Mouse (Mus musculus) lung, embryonic 14.5 days (tissue): ENCODE measurements around the gene Adam6a. TPM values are rescaled to one million over a fixed set of nuclear protein-coding genes. Genes with fewer than 3 reads are reported as not detected.
"Not testable (repeated sequence)": the region's sequence is repeated elsewhere in the genome, so short reads cannot be mapped to it uniquely, and the experiment has no call there.

Experiments
- ATAC-seq: fragments of 200-750 bp; cut with Nextera tagmentation; 2 replicates; pipeline ENCODE4 v1.8.0; 2017; ENCODE audit warnings: mild to moderate bottlenecking, moderate TSS enrichment, moderate library complexity; ENCODE audit not compliant: insufficient read depth
- DNase-seq: peaks from one replicate; pipeline ENCODE4 v3.0.0-alpha.2; 2015
- H3K27ac ChIP-seq: fragments of 300-500 bp; sonication (generic); 2 replicates; pipeline ENCODE4 v1.5.1; 2014; ENCODE audit warnings: low read depth, mild to moderate bottlenecking, moderate library complexity
- H3K27me3 ChIP-seq: fragments of 300-500 bp; sonication (generic); 2 replicates; pipeline ENCODE4 v1.6.1; 2014; ENCODE audit warnings: low read length, control low read depth; ENCODE audit not compliant: insufficient read depth
- H3K36me3 ChIP-seq: fragments of 300-500 bp; sonication (generic); 2 replicates; pipeline ENCODE4 v1.6.1; 2014; ENCODE audit warnings: control low read depth; ENCODE audit not compliant: insufficient read depth
- H3K4me1 ChIP-seq: fragments of 300-500 bp; sonication (generic); 2 replicates; pipeline ENCODE4 v1.6.1; 2014; ENCODE audit warnings: antibody characterized with exemption, control low read depth; ENCODE audit not compliant: insufficient read depth
- H3K4me2 ChIP-seq: fragments of 300-500 bp; sonication (generic); 2 replicates; pipeline ENCODE4 v1.6.1; 2014; ENCODE audit warnings: mild to moderate bottlenecking
- H3K4me3 ChIP-seq: fragments of 300-500 bp; sonication (generic); 2 replicates; pipeline ENCODE4 v1.5.1; 2014; ENCODE audit warnings: low read depth, low read length
- H3K9ac ChIP-seq: fragments of 300-500 bp; sonication (generic); 2 replicates; pipeline ENCODE4 v1.6.1; 2014
- H3K9me3 ChIP-seq: fragments of 300-500 bp; sonication (generic); 2 replicates; pipeline ENCODE4 v1.6.1; 2016; ENCODE audit warnings: low read depth, low read length, control low read depth
- CTCF ChIP-seq: IDR thresholded peaks from 2 replicates; pipeline ENCODE4 v1.5.1; 2016; ENCODE audit warnings: antibody characterized with exemption, low read depth
- WGBS: fragments of 180-500 bp; shearing (Covaris S2); extraction: QIAGEN DNeasy Blood & Tissue Kit; methylation state at CpG from one replicate; pipeline ENCODE4 v1.1.7; 2014; 5-methylcytosine and 5-hydroxymethylcytosine counted together
- polyA plus RNA-seq: library from polyadenylated mRNA; unstranded; fragments of >200 nt; fragmentation: Nextera tagmentation; extraction: Ambion mirVana; gene quantifications from 2 replicates; pipeline ENCODE4 v1.2.1, GENCODE M21; 2014

Gene Adam6a
- polyA plus RNA-seq, result not detected in 2 replicates

GRCm38 (mm10) chr12:113543608-113544007, at the start of gene Adam6a:
Gene Adam6a (plus strand): TSS chr12:113543908.
- not testable (repeated sequence) for H3K27me3 ChIP-seq, H3K4me1 ChIP-seq, DNase-seq, ATAC-seq, H3K36me3 ChIP-seq, H3K27ac ChIP-seq, H3K4me2 ChIP-seq, H3K9ac ChIP-seq, H3K9me3 ChIP-seq, H3K4me3 ChIP-seq
- WGBS, result no CpG with 5 or more reads among the region's 1 CpGs

GRCm38 (mm10) chr12:113525901-113526300, 17.8 kb upstream of the Adam6a start:
- TF ChIP-seq CTCF, result no peak

GRCm38 (mm10) chr12:113578241-113578640, 34.5 kb downstream of the Adam6a start:
- H3K4me3 ChIP-seq, result no peak overlapping the region
- DNase-seq (peak; percentile 34), ATAC-seq (no peak)
- no peaks in the 10 kb centered on the region for H3K27me3 ChIP-seq
- no peaks in the 10 kb centered on the region for H3K9me3 ChIP-seq
- no peak overlapping the region for H3K9ac ChIP-seq
- no peaks in the 10 kb centered on the region for H3K4me1 ChIP-seq
- peak; percentile 57 for TF ChIP-seq CTCF
- H3K36me3 ChIP-seq, result no peaks in the 10 kb centered on the region
- H3K27ac ChIP-seq, result no peak overlapping the region
- no peak overlapping the region for H3K4me2 ChIP-seq
- WGBS, result 55% methylated on average over 6 of the region's 6 CpGs

More at GRCm38 (mm10) chr12:113525901-113526300, 17.8 kb upstream of the Adam6a start:
- H3K4me1 ChIP-seq, result no peaks in the 10 kb centered on the region
- no peak for DNase-seq
- no peak for ATAC-seq
- no peak overlapping the region for H3K9ac ChIP-seq
- H3K9me3 ChIP-seq, result no peaks in the 10 kb centered on the region
- WGBS, result 63% methylated on average over 2 of the region's 2 CpGs
- H3K27ac ChIP-seq, result no peak overlapping the region
- no peak overlapping the region for H3K4me3 ChIP-seq
- no peaks in the 10 kb centered on the region for H3K36me3 ChIP-seq
- H3K27me3 ChIP-seq, result no peaks in the 10 kb centered on the region
- no peak overlapping the region for H3K4me2 ChIP-seq

GRCm38 (mm10) chr12:113588001-113588400, 44.3 kb downstream of the Adam6a start:
- no peak for DNase-seq
- Histone ChIP-seq H3K4me2 (no peak overlapping the region), H3K9me3 (no peaks in the 10 kb centered on the region), H3K9ac (no peak overlapping the region), H3K4me1 (no peaks in the 10 kb centered on the region), H3K36me3 (no peaks in the 10 kb centered on the region), H3K4me3 (no peak overlapping the region), H3K27ac (no peak overlapping the region), H3K27me3 (no peaks in the 10 kb centered on the region)
- TF ChIP-seq CTCF, result no peak
- WGBS, result 38% methylated on average over 1 of the region's 1 CpGs
- no peak for ATAC-seq

Other genes with a start within 250 kb of the Adam6a start
- gene Adam6b, start 54.4 kb upstream of the Adam6a start, polyA plus RNA-seq, result not detected in 2 replicates